ENCODE assay signal across 25 mouse cellular contexts in genomic region chr16:23264999-23265398, GRCm38 (mm10). TPM values are rescaled to one million over a fixed set of nuclear protein-coding genes. Genes with fewer than 3 reads are reported as not detected.
A peak's percentile ranks its signal among the peaks of the same experiment; 100 is the strongest.
DNase-seq lines count a peak whose midpoint lies in the region; ATAC-seq and TF ChIP-seq lines count a peak whose summit lies in the region.
"Had no signal": no experiment of that assay in that cellular context is flagged by ENCODE, and none has a peak within 500 bp of the region (broad histone marks: within the 10 kb centered on the region; RNA-seq: fewer than 3 reads in every experiment).

No protein-coding gene starts in this region.

- peaks cover 32% of the 10 kb centered on the region for H3K4me1 ChIP-seq in lung, embryonic 16.5 days (replicated peaks; ENCODE audit: control insufficient read depth, insufficient read depth, low read length)
- H3K4me1 ChIP-seq in CH12.LX (ENCODE audit: control insufficient read depth in 1 of 2, insufficient read depth in 2 of 2): peaks cover 26 to 70% of the 10 kb centered on the region in 2 experiments

- TF ChIP-seq RAD21 in CH12.LX (IDR thresholded peaks at IDR 0.05; ENCODE audit: low read depth, low read length): peak; percentile 49

- H3K4me3 ChIP-seq in lung, embryonic 16.5 days (ENCODE audit: low read length): no peak overlapping the region
- H3K4me3 ChIP-seq in CH12.LX (replicated peaks in 1 of 3; ENCODE audit: low read depth in 2 of 3, low read length in 2 of 3, poor library complexity in 1 of 3): no peak overlapping the region
- H3K4me3 ChIP-seq: embryonic facial prominence, embryonic 12.5 days; embryonic facial prominence, embryonic 15.5 days; heart, embryonic 12.5 days; heart, embryonic 15.5 days; hindbrain, embryonic 10.5 days; hindbrain, embryonic 13.5 days; intestine, embryonic 15.5 days had no signal

- peak in 1 of 2 experiments; percentile 56; a peak in 2 of 4 replicates for TF ChIP-seq CTCF in CH12.LX (conservative IDR thresholded peaks at IDR 0.05 in 1 of 2, IDR thresholded peaks at IDR 0.05 in 1 of 2; ENCODE audit: low read depth in 2 of 2, low read length in 2 of 2)

- no peak for TF ChIP-seq POLR2A in CH12.LX (IDR thresholded peaks at IDR 0.05; ENCODE audit: low read depth, low read length)

- TF ChIP-seq EP300 in CH12.LX (IDR thresholded peaks at IDR 0.05; ENCODE audit: low read length): no peak

- ATAC-seq in frontal cortex, adult (ENCODE audit: low TSS enrichment): peak; percentile 28; the same call in 1 of the 2 replicates
- ATAC-seq in lung, embryonic 16.5 days (ENCODE audit: low read depth): no peak
- ATAC-seq: forebrain, embryonic 14.5 days; forebrain, postnatal 0 days; hindbrain, embryonic 16.5 days; intestine, embryonic 15.5 days had no signal

- in situ Hi-C loops in CH12.LX (cut with MboI; ENCODE audit: low pct_ligation_motif_present, low pct_unique_long_range_greater_than_20kb, low sequenced_read_pairs): no loop called here

- H3K79me2 ChIP-seq in CH12.LX (replicated peaks; ENCODE audit: control insufficient read depth, extremely low read depth, insufficient read depth, poor library complexity, severe bottlenecking): no peaks in the 10 kb centered on the region

- H3K9ac ChIP-seq in lung, embryonic 16.5 days (ENCODE audit: low read length): no peak overlapping the region
- H3K9ac ChIP-seq in CH12.LX (ENCODE audit: insufficient read depth, low read depth): no peak overlapping the region
- H3K9ac ChIP-seq: embryonic facial prominence, embryonic 12.5 days; embryonic facial prominence, embryonic 15.5 days; forebrain, postnatal 0 days; heart, embryonic 12.5 days; heart, embryonic 15.5 days; hindbrain, embryonic 13.5 days; intestine, embryonic 15.5 days had no signal

- H3K4me2 ChIP-seq in lung, embryonic 16.5 days (ENCODE audit: low read depth, low read length): no peak overlapping the region
- H3K4me2 ChIP-seq in CH12.LX (ENCODE audit: insufficient read depth, low read depth, poor library complexity, severe bottlenecking): no peak overlapping the region
- H3K4me2 ChIP-seq: embryonic facial prominence, embryonic 12.5 days; embryonic facial prominence, embryonic 15.5 days; heart, embryonic 12.5 days; heart, embryonic 15.5 days; hindbrain, embryonic 13.5 days; intestine, embryonic 15.5 days had no signal

- H3K36me3 ChIP-seq in lung, embryonic 16.5 days (ENCODE audit: control insufficient read depth, insufficient read depth, low read length): peaks cover 4% of the 10 kb centered on the region
- H3K36me3 ChIP-seq in CH12.LX (replicated peaks in 1 of 2; ENCODE audit: control insufficient read depth in 1 of 2, insufficient read depth in 1 of 2, low read length in 1 of 2): peaks cover 0 to 57% of the 10 kb centered on the region in 2 experiments
- H3K36me3 ChIP-seq: embryonic facial prominence, embryonic 15.5 days; heart, embryonic 15.5 days; intestine, embryonic 15.5 days had no signal

- H3K27ac ChIP-seq in lung, embryonic 16.5 days (ENCODE audit: low read length): peak overlapping the region; percentile 40; the same call in 1 of the 2 replicates
- no peak overlapping the region for H3K27ac ChIP-seq in CH12.LX (ENCODE audit: insufficient read depth, low read depth)
- H3K27ac ChIP-seq: embryonic facial prominence, embryonic 12.5 days; embryonic facial prominence, embryonic 15.5 days; heart, embryonic 15.5 days; hindbrain, embryonic 10.5 days; hindbrain, embryonic 13.5 days; intestine, embryonic 15.5 days had no signal

- no peaks in the 10 kb centered on the region for H3K9me3 ChIP-seq in lung, embryonic 16.5 days (ENCODE audit: control insufficient read depth, low read length)
- no peaks in the 10 kb centered on the region for H3K9me3 ChIP-seq in CH12.LX (replicated peaks; ENCODE audit: low read length)
- H3K9me3 ChIP-seq: embryonic facial prominence, embryonic 12.5 days; embryonic facial prominence, embryonic 15.5 days; heart, embryonic 12.5 days; heart, embryonic 15.5 days; hindbrain, embryonic 10.5 days; hindbrain, embryonic 13.5 days; intestine, embryonic 15.5 days had no signal

- WGBS in lung, embryonic 16.5 days: 88% methylated on average over 12 of the region's 12 CpGs

- dilution Hi-C loops in CH12.LX (cut with MboI; ENCODE audit: extremely low pct_ligation_motif_present, extremely low pct_unique_long_range_greater_than_20kb, low sequenced_read_pairs): no loop called here

- no peak for DNase-seq in frontal cortex, postnatal 25 days (ENCODE audit: low spot score in 2 of 2)
- DNase-seq in lung, adult 18-20 months: no peak
- DNase-seq in CH12.LX (ENCODE audit: extremely low read depth): no peak
- no peak for DNase-seq in urinary bladder, adult 18-20 months (ENCODE audit: low spot score in 2 of 2)
- DNase-seq: adrenal gland, postnatal 10 days; cerebellum, adult 11 months; cerebellum, adult 2 months; cerebellum, adult 9-11 months; forebrain, postnatal 0 days; gastrocnemius, postnatal 10 days; gastrocnemius, postnatal 36 days; heart, postnatal 10 days; heart, postnatal 36 days had no signal

- H3K27me3 ChIP-seq in lung, embryonic 16.5 days (ENCODE audit: control insufficient read depth, insufficient read depth, low read depth, low read length): no peaks in the 10 kb centered on the region
- no peaks in the 10 kb centered on the region for H3K27me3 ChIP-seq in CH12.LX (replicated peaks)
- H3K27me3 ChIP-seq: embryonic facial prominence, embryonic 12.5 days; embryonic facial prominence, embryonic 15.5 days; hindbrain, embryonic 13.5 days; intestine, embryonic 15.5 days had no signal

TF ChIP-seq in CH12.LX, 34 proteins besides CTCF, POLR2A, EP300 and RAD21:
- no peak for TF ChIP-seq ZNF384 (IDR thresholded peaks at IDR 0.05; ENCODE audit: low read depth, low read length)
- TF ChIP-seq E2F4 (IDR thresholded peaks at IDR 0.05; ENCODE audit: insufficient replicate concordance, low read depth, low read length): no peak
- TF ChIP-seq SMC3 (IDR thresholded peaks at IDR 0.05; ENCODE audit: low read depth, low read length): peak; percentile 62
- TF ChIP-seq TCF12 (IDR thresholded peaks at IDR 0.05; ENCODE audit: low read depth, low read length): 0 out of 2 replicates have a peak, but pooled peaks have one; percentile 30
- TF ChIP-seq ZMIZ1 (IDR thresholded peaks at IDR 0.05; ENCODE audit: low read depth, low read length): no peak
TF ChIP-seq in CH12.LX: peak in this region for 2.

RNA-seq across cellular contexts. Expression of gene St6gal1, which starts 40.5 kb away (rescaled TPM):
- polyA plus RNA-seq in lung, embryonic 16.5 days (2015; fragmentation: Nextera tagmentation; extraction: Ambion mirVana): 49.0 and 56.2 TPM in 2 replicates
- 60.6 and 64.5 TPM in 2 replicates for total RNA-seq in CH12.LX (2012; rRNA removed)
- total RNA-seq in CH12.LX (2014; rRNA removed): 56.8 and 67.8 TPM in 2 replicates
- polyA plus RNA-seq in CH12.LX (2012; ENCODE audit: insufficient read length, low read depth): 156 and 168 TPM in 2 replicates
- total RNA-seq: MEL had no signal
